Mouse (Mus musculus) small intestine, adult 2 months (tissue): Measurements from ENCODE around the gene Tysnd1.

Experiments
- CTCF ChIP-seq: fragments of 200-500 bp; IDR thresholded peaks from 2 replicates; pipeline ENCODE4 v1.5.1; 2012; ENCODE audit warnings: low read depth, mild to moderate bottlenecking, control low read depth, inconsistent platforms, low read length, moderate library complexity, mixed read lengths; ENCODE audit not compliant: insufficient replicate concordance, insufficient read length; ENCODE audit errors: extremely low read depth
- POLR2A ChIP-seq: fragments of 200-500 bp; IDR thresholded peaks from 2 replicates; pipeline ENCODE4 v1.6.1; 2012; ENCODE audit warnings: low read depth, mild to moderate bottlenecking, control low read depth, inconsistent platforms, low read length, moderate library complexity

- no peak for TF ChIP-seq POLR2A
- TF ChIP-seq CTCF = no peak
These were observed 20.9 kb downstream of the Tysnd1 start for GRCm38 (mm10) chr10:61715996-61716864.
